Comparison of ENCODE assay signal across 8 mouse cellular contexts in the genomic region with DNA sequence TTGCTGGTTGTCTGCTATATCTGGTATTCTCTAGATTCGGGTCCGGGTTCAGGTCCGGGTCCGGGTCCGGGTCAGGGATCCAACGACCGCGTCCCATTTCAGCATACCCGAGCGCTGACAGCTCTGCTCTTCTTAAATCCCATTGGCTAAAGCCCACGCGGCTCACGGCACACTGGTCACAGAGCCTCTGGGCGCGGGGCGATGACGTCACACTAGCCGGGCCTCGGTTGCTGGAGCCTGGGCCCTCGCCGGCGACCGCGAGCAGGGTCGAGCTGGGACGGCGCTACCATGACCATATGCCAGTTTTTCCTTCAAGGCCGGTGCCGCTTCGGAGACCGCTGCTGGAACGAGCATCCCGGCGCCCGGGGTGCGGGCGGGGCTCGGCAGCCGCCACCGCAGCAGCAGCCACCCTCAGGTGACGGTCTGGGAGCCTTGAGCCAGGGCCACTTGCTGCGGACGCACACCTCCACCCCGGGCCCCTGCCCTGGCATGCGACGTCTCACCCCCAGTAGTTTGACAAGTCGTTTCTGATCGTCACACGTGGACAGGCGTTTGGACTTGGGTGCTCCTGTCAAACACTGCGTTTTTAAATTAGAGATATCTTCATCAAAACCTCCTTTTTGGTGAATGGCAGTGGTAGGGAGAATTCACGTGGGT. TPM values are rescaled to one million over a fixed set of nuclear protein-coding genes. Genes with fewer than 3 reads are reported as not detected.
DNase-seq lines count a peak whose midpoint lies in the region; ATAC-seq and TF ChIP-seq lines count a peak whose summit lies in the region.

Nupl2 (plus strand) TSS at position 175 of the 657 bp plus-strand sequence.

- H3K4me2 ChIP-seq in kidney, embryonic 14.5 days (replicated peaks; ENCODE audit: low read depth, low read length), result peak within 1 kb of the TSS; percentile 79
- peak within 1 kb of the TSS; percentile 64 for H3K4me2 ChIP-seq in limb, embryonic 15.5 days

- 0 out of 2 replicates have a peak within 1 kb of the TSS, but pooled peaks have one; percentile 31 for H3K27ac ChIP-seq in bone marrow macrophage, adult 2 months (ENCODE audit: insufficient read depth, low read depth, low read length)
- no peak within 1 kb of the TSS for H3K27ac ChIP-seq in embryonic fibroblast, embryonic 13.5 days (ENCODE audit: insufficient read depth, low read length)
- peak within 1 kb of the TSS; percentile 37; the same call in 1 of the 2 replicates for H3K27ac ChIP-seq in kidney, embryonic 14.5 days (ENCODE audit: low read depth, low read length)
- peak within 1 kb of the TSS; percentile 78; the same call in 1 of the 2 replicates for H3K27ac ChIP-seq in limb, embryonic 15.5 days

- peak; percentile 98 for ATAC-seq in kidney, embryonic 14.5 days (ENCODE audit: low FRiP score, low TSS enrichment)
- ATAC-seq in limb, embryonic 15.5 days (ENCODE audit: insufficient number of reproducible peaks, low FRiP score, low TSS enrichment, low read depth), result peak; percentile 93

- no peak for TF ChIP-seq POLR2A in bone marrow macrophage, adult 2 months (IDR thresholded peaks at IDR 0.05; ENCODE audit: borderline replicate concordance, low read depth, low read length)
- peak; percentile 80 for TF ChIP-seq POLR2A in embryonic fibroblast, embryonic 13.5 days (IDR thresholded peaks at IDR 0.05; ENCODE audit: low read depth, low read length)

- peak; percentile 96 for DNase-seq in A20 (ENCODE audit: low read depth, low spot score)
- peak; percentile 92 to 93 for DNase-seq in heart, adult 9 months (ENCODE audit: low spot score in 2 of 2)
- DNase-seq in monocyte, adult 2 months (ENCODE audit: low read depth in 1 of 2, low spot score in 2 of 2), result peak; percentile 72 to 87
- DNase-seq in spleen, postnatal 36 days (ENCODE audit: low spot score in 2 of 2), result peak; percentile 89 to 91

- under 1% methylated on average over 52 of the region's 52 CpGs for WGBS in kidney, embryonic 14.5 days
- 1% methylated on average over 52 of the region's 52 CpGs for WGBS in limb, embryonic 15.5 days

- peak within 1 kb of the TSS; percentile 93 for H3K9ac ChIP-seq in kidney, embryonic 14.5 days (ENCODE audit: low read depth, low read length)
- H3K9ac ChIP-seq in limb, embryonic 15.5 days, result peak within 1 kb of the TSS; percentile 92

- no peak for TF ChIP-seq CTCF in bone marrow macrophage, adult 2 months (IDR thresholded peaks at IDR 0.05; ENCODE audit: low read depth, low read length)
- no peak for TF ChIP-seq CTCF in embryonic fibroblast, embryonic 13.5 days (IDR thresholded peaks at IDR 0.05; ENCODE audit: borderline replicate concordance, insufficient read depth, low read length)

- H3K4me3 ChIP-seq in bone marrow macrophage, adult 2 months (ENCODE audit: insufficient read depth, low read length), result peak within 1 kb of the TSS; percentile 99
- H3K4me3 ChIP-seq in embryonic fibroblast, embryonic 13.5 days (ENCODE audit: insufficient read depth, low read length), result peak within 1 kb of the TSS; percentile 83
- H3K4me3 ChIP-seq in kidney, embryonic 14.5 days (ENCODE audit: low read length), result peak within 1 kb of the TSS; percentile 89
- peak within 1 kb of the TSS; percentile 93 for H3K4me3 ChIP-seq in limb, embryonic 15.5 days

- no peaks in the 10 kb centered on the region for H3K9me3 ChIP-seq in kidney, embryonic 14.5 days (ENCODE audit: control insufficient read depth, low read length)
- H3K9me3 ChIP-seq in limb, embryonic 15.5 days, result no peaks in the 10 kb centered on the region

- peaks cover 3% of the 10 kb centered on the region; the same call in 1 of the 2 replicates for H3K4me1 ChIP-seq in bone marrow macrophage, adult 2 months (ENCODE audit: control insufficient read depth, insufficient read depth, low read length)
- H3K4me1 ChIP-seq in embryonic fibroblast, embryonic 13.5 days (ENCODE audit: control insufficient read depth, insufficient read depth, low read length), result peaks cover 4% of the 10 kb centered on the region; the same call in 1 of the 2 replicates
- H3K4me1 ChIP-seq in kidney, embryonic 14.5 days (ENCODE audit: control insufficient read depth, insufficient read depth, low read length), result peaks cover 4% of the 10 kb centered on the region; the same call in 1 of the 2 replicates
- H3K4me1 ChIP-seq in limb, embryonic 15.5 days, result 0 out of 2 replicates have a peak, but pooled peaks cover 3% of the 10 kb centered on the region

- peaks cover 9% of the 10 kb centered on the region for H3K36me3 ChIP-seq in kidney, embryonic 14.5 days (ENCODE audit: control insufficient read depth, insufficient read depth, low read length)
- H3K36me3 ChIP-seq in limb, embryonic 15.5 days, result peaks cover 12% of the 10 kb centered on the region

- no peaks in the 10 kb centered on the region for H3K27me3 ChIP-seq in kidney, embryonic 14.5 days (ENCODE audit: control insufficient read depth, insufficient read depth, low read length)
- no peaks in the 10 kb centered on the region for H3K27me3 ChIP-seq in limb, embryonic 15.5 days

RNA-seq across cellular contexts. Expression of gene Nupl2, which starts in this region (rescaled TPM):
- polyA plus RNA-seq in bone marrow macrophage, adult 2 months (2012; ENCODE audit: insufficient read depth, insufficient read length, missing spikeins), result 5.5 and 8.4 TPM in 2 replicates
- polyA plus RNA-seq in embryonic fibroblast, embryonic 13.5 days (2011; ENCODE audit: insufficient read length, low read depth, missing spikeins), result 13.6 and 16.2 TPM in 2 replicates
- polyA plus RNA-seq in kidney, embryonic 14.5 days (2014; fragmentation: Nextera tagmentation; extraction: Ambion mirVana), result 16.7 and 20.0 TPM in 2 replicates
- 11.5 and 12.5 TPM in 2 replicates for polyA plus RNA-seq in limb, embryonic 15.5 days (2015; fragmentation: Nextera tagmentation; extraction: Ambion mirVana)
